Mouse (Mus musculus): Measurements from ENCODE around the gene Pkd1l1. TPM values are rescaled to one million over a fixed set of nuclear protein-coding genes. Genes with fewer than 3 reads are reported as not detected.

The Pkd1l1 gene
- polyA plus RNA-seq, 1 experiment from 2014 or later = 0.05 TPM

- Histone ChIP-seq H3K36me3 (replicated peaks) (no peaks in the 10 kb centered on the region), H3K9me3 (replicated peaks) (no peaks in the 10 kb centered on the region), H3K4me1 (replicated peaks) (no peaks in the 10 kb centered on the region), H3K4me3 (replicated peaks) (no peak overlapping the region), H3K27ac (replicated peaks) (no peak overlapping the region), H3K27me3 (no peaks in the 10 kb centered on the region), H3K9ac (no peak overlapping the region), H3K4me2 (no peak overlapping the region)
- ATAC-seq (ENCODE audit: insufficient read depth) = no peak
- WGBS (ENCODE audit: insufficient replicate concordance) = 57% methylated on average over 3 of the region's 3 CpGs
These were observed 114.0 kb downstream of the Pkd1l1 start for GRCm38 (mm10) chr11:8859041-8859440.

DNA sequence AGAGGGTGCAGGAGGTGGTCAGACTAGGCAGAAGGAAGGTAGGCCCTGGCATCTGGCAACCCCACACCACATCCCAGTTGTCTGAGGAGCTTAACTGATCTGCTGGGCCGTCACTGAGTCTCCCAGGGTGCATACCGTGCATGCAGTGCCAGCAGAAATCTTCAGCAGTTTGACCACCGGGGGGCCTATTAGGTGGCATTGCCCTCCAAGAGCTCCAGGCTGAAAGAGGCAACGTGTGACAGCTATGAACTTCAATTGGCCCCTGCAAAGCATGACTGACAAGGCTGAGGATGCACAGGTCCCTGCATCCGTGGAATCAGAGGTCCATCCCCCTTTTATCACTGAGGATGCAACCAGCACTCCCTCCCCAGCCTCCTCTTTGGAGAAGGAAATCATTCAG, 116.9 kb downstream of the Pkd1l1 start:
- ATAC-seq (ENCODE audit: insufficient read depth) = no peak
- Histone ChIP-seq H3K27me3 (no peaks in the 10 kb centered on the region), H3K4me1 (replicated peaks) (no peaks in the 10 kb centered on the region), H3K4me3 (replicated peaks) (no peak overlapping the region), H3K9ac (no peak overlapping the region), H3K4me2 (no peak overlapping the region), H3K9me3 (replicated peaks) (no peaks in the 10 kb centered on the region), H3K27ac (replicated peaks) (no peak overlapping the region), H3K36me3 (replicated peaks) (no peaks in the 10 kb centered on the region)
- WGBS (ENCODE audit: insufficient replicate concordance) = 35% methylated on average over 5 of the region's 5 CpGs

DNA sequence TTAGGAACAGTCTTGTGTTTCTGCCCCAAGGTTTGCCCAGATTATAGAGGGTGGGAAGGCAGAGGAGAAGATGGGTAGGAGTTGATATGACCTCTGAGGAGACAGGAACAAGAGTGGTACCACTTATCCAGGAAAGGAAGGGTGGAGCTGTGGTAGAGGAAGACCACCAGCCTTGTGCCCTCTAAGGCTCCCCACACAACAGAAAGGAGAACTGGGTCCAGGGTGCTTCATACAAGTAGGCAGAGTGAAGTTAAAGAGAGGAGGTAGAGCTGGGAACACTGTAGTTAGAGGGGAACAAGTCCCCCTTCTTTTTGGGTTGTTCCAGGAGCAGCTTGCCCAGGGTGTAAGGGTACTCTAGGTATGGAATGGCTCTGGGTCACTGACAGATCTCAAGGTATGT, 125.0 kb downstream of the Pkd1l1 start:
- Histone ChIP-seq H3K27ac (replicated peaks) (no peak overlapping the region), H3K27me3 (no peaks in the 10 kb centered on the region), H3K36me3 (replicated peaks) (no peaks in the 10 kb centered on the region), H3K9me3 (replicated peaks) (no peaks in the 10 kb centered on the region), H3K4me1 (replicated peaks) (no peaks in the 10 kb centered on the region), H3K4me2 (no peak overlapping the region), H3K9ac (no peak overlapping the region), H3K4me3 (replicated peaks) (no peak overlapping the region)
- ATAC-seq (ENCODE audit: insufficient read depth) = no peak

- Histone ChIP-seq H3K4me2 (no peak overlapping the region), H3K9ac (no peak overlapping the region), H3K4me1 (replicated peaks) (no peaks in the 10 kb centered on the region), H3K36me3 (replicated peaks) (no peaks in the 10 kb centered on the region), H3K27me3 (no peaks in the 10 kb centered on the region), H3K9me3 (replicated peaks) (no peaks in the 10 kb centered on the region), H3K4me3 (replicated peaks) (no peak overlapping the region), H3K27ac (replicated peaks) (no peak overlapping the region)
- ATAC-seq (ENCODE audit: insufficient read depth) = no peak
- WGBS (ENCODE audit: insufficient replicate concordance) = 54% methylated on average over 2 of the region's 2 CpGs
These were observed 125.4 kb downstream of the Pkd1l1 start for GRCm38 (mm10) chr11:8847627-8848026.

DNA sequence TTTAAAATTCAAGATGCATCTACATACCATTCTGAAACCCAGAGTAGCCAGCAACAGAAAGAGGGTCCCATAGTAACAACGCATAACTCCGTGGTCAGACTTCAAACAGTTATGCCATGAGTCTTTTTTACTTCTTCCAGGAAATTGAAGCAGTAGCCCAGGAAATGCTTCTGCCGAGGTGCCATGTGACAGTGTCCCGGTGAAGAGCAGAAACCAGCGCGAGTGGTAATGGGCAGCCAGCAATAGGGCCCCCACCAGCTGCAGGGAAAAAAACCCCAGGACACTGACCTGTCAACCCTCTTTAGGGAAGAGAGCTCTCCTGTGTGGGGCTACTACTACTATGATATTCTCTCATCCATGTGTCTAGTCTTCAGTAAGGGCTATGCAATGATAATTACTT, 136.9 kb downstream of the Pkd1l1 start:
- no peak overlapping the region for H3K27ac ChIP-seq (replicated peaks)
- H3K9me3 ChIP-seq (replicated peaks) = no peaks in the 10 kb centered on the region
- 77% methylated on average over 6 of the region's 6 CpGs for WGBS (ENCODE audit: insufficient replicate concordance)
- H3K4me3 ChIP-seq (replicated peaks) = no peak overlapping the region
- ATAC-seq (ENCODE audit: insufficient read depth) = no peak
- H3K4me2 ChIP-seq = no peak overlapping the region
- no peaks in the 10 kb centered on the region for H3K27me3 ChIP-seq
- H3K9ac ChIP-seq = no peak overlapping the region
- H3K36me3 ChIP-seq (replicated peaks) = no peaks in the 10 kb centered on the region
- H3K4me1 ChIP-seq (replicated peaks) = no peaks in the 10 kb centered on the region

GRCm38 (mm10) chr11:8834121-8834520, 138.9 kb downstream of the Pkd1l1 start:
- ATAC-seq (ENCODE audit: insufficient read depth) = no peak
- H3K9me3 ChIP-seq (replicated peaks) = no peaks in the 10 kb centered on the region
- 53% methylated on average over 4 of the region's 4 CpGs for WGBS (ENCODE audit: insufficient replicate concordance)
- H3K36me3 ChIP-seq (replicated peaks) = no peaks in the 10 kb centered on the region
- no peaks in the 10 kb centered on the region for H3K4me1 ChIP-seq (replicated peaks)
- no peak overlapping the region for H3K4me2 ChIP-seq
- no peak overlapping the region for H3K9ac ChIP-seq
- H3K4me3 ChIP-seq (replicated peaks) = no peak overlapping the region
- H3K27ac ChIP-seq (replicated peaks) = no peak overlapping the region
- H3K27me3 ChIP-seq = no peaks in the 10 kb centered on the region

- ATAC-seq (ENCODE audit: insufficient read depth) = no peak
- Histone ChIP-seq H3K9ac (no peak overlapping the region), H3K27me3 (no peaks in the 10 kb centered on the region), H3K27ac (replicated peaks) (no peak overlapping the region), H3K9me3 (replicated peaks) (no peaks in the 10 kb centered on the region), H3K36me3 (replicated peaks) (no peaks in the 10 kb centered on the region), H3K4me3 (replicated peaks) (no peak overlapping the region), H3K4me1 (replicated peaks) (no peaks in the 10 kb centered on the region), H3K4me2 (no peak overlapping the region)
- 58% methylated on average over 4 of the region's 4 CpGs for WGBS (ENCODE audit: insufficient replicate concordance)
These were observed 142.5 kb downstream of the Pkd1l1 start for GRCm38 (mm10) chr11:8830551-8830950.

GRCm38 (mm10) chr11:8829561-8829960, 143.5 kb downstream of the Pkd1l1 start:
- Histone ChIP-seq H3K36me3 (replicated peaks) (no peaks in the 10 kb centered on the region), H3K27me3 (no peaks in the 10 kb centered on the region), H3K4me3 (replicated peaks) (no peak overlapping the region), H3K4me1 (replicated peaks) (no peaks in the 10 kb centered on the region), H3K4me2 (no peak overlapping the region), H3K27ac (replicated peaks) (no peak overlapping the region), H3K9me3 (replicated peaks) (no peaks in the 10 kb centered on the region), H3K9ac (no peak overlapping the region)
- ATAC-seq (ENCODE audit: insufficient read depth) = no peak
- 82% methylated on average over 3 of the region's 3 CpGs for WGBS (ENCODE audit: insufficient replicate concordance)

- Histone ChIP-seq H3K27ac (replicated peaks) (no peak overlapping the region), H3K4me1 (replicated peaks) (no peaks in the 10 kb centered on the region), H3K36me3 (replicated peaks) (no peaks in the 10 kb centered on the region), H3K9ac (no peak overlapping the region), H3K4me3 (replicated peaks) (no peak overlapping the region), H3K4me2 (peak overlapping the region; percentile 10; the same call in 1 of the 2 replicates), H3K27me3 (no peaks in the 10 kb centered on the region), H3K9me3 (replicated peaks) (no peaks in the 10 kb centered on the region)
- WGBS (ENCODE audit: insufficient replicate concordance) = 61% methylated on average over 9 of the region's 9 CpGs
- no peak for ATAC-seq (ENCODE audit: insufficient read depth)
These were observed 144.1 kb downstream of the Pkd1l1 start for GRCm38 (mm10) chr11:8828836-8829526.

GRCm38 (mm10) chr11:8826609-8827008, 146.5 kb downstream of the Pkd1l1 start:
- no peak overlapping the region for H3K4me2 ChIP-seq
- H3K4me3 ChIP-seq (replicated peaks) = no peak overlapping the region
- H3K9ac ChIP-seq = no peak overlapping the region
- no peak overlapping the region for H3K27ac ChIP-seq (replicated peaks)
- no peaks in the 10 kb centered on the region for H3K27me3 ChIP-seq
- no peaks in the 10 kb centered on the region for H3K36me3 ChIP-seq (replicated peaks)
- WGBS (ENCODE audit: insufficient replicate concordance) = 60% methylated on average over 5 of the region's 5 CpGs
- no peaks in the 10 kb centered on the region for H3K4me1 ChIP-seq (replicated peaks)
- ATAC-seq (ENCODE audit: insufficient read depth) = peak; percentile 22; the same call in 1 of the 2 replicates
- no peaks in the 10 kb centered on the region for H3K9me3 ChIP-seq (replicated peaks)

DNA sequence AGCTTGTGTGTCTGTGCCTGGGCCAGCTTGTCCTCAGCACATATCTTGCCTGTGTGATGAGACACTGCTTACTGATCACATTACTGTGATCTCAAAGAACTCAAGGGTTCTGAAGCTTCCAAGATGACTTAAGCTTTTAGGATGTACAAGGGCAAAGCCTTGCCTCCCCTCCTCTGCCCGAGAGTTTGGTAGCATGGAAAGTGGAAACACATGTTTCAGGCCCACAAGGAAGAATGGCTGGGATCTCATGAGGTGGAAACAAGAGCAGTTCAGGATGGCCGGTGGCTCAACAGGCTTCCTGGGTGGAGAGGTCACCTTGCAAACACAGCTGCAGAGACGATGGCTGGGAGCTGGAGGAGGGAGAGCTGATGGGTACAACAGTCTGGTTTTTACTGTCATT, 147.0 kb downstream of the Pkd1l1 start:
- H3K27me3 ChIP-seq = no peaks in the 10 kb centered on the region
- ATAC-seq (ENCODE audit: insufficient read depth) = no peak
- H3K9ac ChIP-seq = no peak overlapping the region
- no peaks in the 10 kb centered on the region for H3K36me3 ChIP-seq (replicated peaks)
- H3K27ac ChIP-seq (replicated peaks) = no peak overlapping the region
- no peaks in the 10 kb centered on the region for H3K9me3 ChIP-seq (replicated peaks)
- H3K4me2 ChIP-seq = no peak overlapping the region
- WGBS (ENCODE audit: insufficient replicate concordance) = 59% methylated on average over 3 of the region's 3 CpGs
- no peak overlapping the region for H3K4me3 ChIP-seq (replicated peaks)
- no peaks in the 10 kb centered on the region for H3K4me1 ChIP-seq (replicated peaks)

GRCm38 (mm10) chr11:8825413-8825812, 147.7 kb downstream of the Pkd1l1 start:
- Histone ChIP-seq H3K4me1 (replicated peaks) (no peaks in the 10 kb centered on the region), H3K4me2 (no peak overlapping the region), H3K27me3 (no peaks in the 10 kb centered on the region), H3K4me3 (replicated peaks) (no peak overlapping the region), H3K9ac (no peak overlapping the region), H3K9me3 (replicated peaks) (no peaks in the 10 kb centered on the region), H3K36me3 (replicated peaks) (no peaks in the 10 kb centered on the region), H3K27ac (replicated peaks) (no peak overlapping the region)
- WGBS (ENCODE audit: insufficient replicate concordance) = 57% methylated on average over 3 of the region's 3 CpGs
- no peak for ATAC-seq (ENCODE audit: insufficient read depth)

All from liver, embryonic 15.5 days (tissue).